Mouse (Mus musculus): ENCODE data around the gene Kansl1. TPM values are rescaled to one million over a fixed set of nuclear protein-coding genes. Genes with fewer than 3 reads are reported as not detected.

Kansl1 gene
- total RNA-seq, 1 experiment: 37.7 TPM

- H3K4me1 ChIP-seq (ENCODE audit: control insufficient read depth in 2 of 2, insufficient read depth in 2 of 2, low read length in 2 of 2, poor library complexity in 1 of 2): no peaks in the 10 kb centered on the region
- TF ChIP-seq HCFC1 (IDR thresholded peaks at IDR 0.05; ENCODE audit: borderline replicate concordance, insufficient read depth, low read length): no peak
- no peak for TF ChIP-seq ZNF384 (IDR thresholded peaks at IDR 0.05; ENCODE audit: low read depth, low read length)
- no peak for TF ChIP-seq ZC3H11A (IDR thresholded peaks at IDR 0.05; ENCODE audit: borderline replicate concordance, low read depth, low read length)
- TF ChIP-seq MAFK (IDR thresholded peaks at IDR 0.05; ENCODE audit: insufficient read depth, low read depth, low read length): no peak
- no peak for TF ChIP-seq CHD2 (IDR thresholded peaks at IDR 0.05; ENCODE audit: low read depth, low read length)
- H3K4me3 ChIP-seq (ENCODE audit: insufficient read depth in 1 of 2, low read depth in 1 of 2, low read length in 2 of 2, poor library complexity in 1 of 2, severe bottlenecking in 1 of 2): no peak overlapping the region
- in situ Hi-C loops (cut with MboI; ENCODE audit: low sequenced_read_pairs in 2 of 2, unreplicated experiment in 2 of 2): no loop called here
- no peak overlapping the region for H3K9ac ChIP-seq (ENCODE audit: insufficient read depth, low read depth, low read length, poor library complexity, severe bottlenecking)
- no peaks in the 10 kb centered on the region for H3K9me3 ChIP-seq (ENCODE audit: control insufficient read depth, insufficient read depth, low read depth, low read length)
- DNase-seq (ENCODE audit: low read depth, low spot score): no peak
- H3K27ac ChIP-seq (ENCODE audit: insufficient read depth, low read depth, low read length, poor library complexity, severe bottlenecking): no peak overlapping the region
- H3K36me3 ChIP-seq (ENCODE audit: control insufficient read depth, insufficient read depth, low read length, poor library complexity, severe bottlenecking): no peaks in the 10 kb centered on the region
These were observed 13.3 kb upstream of the Kansl1 start for GRCm38 (mm10) chr11:104481971-104482370.

DNA sequence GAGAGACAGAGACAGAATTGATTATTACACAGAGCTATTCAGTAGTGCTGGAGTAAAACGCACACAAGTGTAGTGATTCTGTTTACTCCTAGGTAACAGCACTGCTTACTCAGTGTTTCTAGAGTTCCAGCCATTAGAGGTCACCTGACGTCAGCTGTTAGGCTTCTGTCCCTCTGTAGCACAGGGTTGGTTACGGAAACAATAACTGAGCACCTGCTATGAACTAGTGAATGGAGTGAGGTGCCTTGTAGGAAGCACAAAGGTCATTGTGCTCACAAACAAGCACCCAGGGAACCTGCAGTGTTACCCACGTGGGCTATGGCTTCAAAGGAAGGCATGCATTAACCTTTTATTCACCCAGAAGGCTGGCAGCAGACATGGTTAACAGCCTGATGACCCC is 10.8 kb upstream of the Kansl1 start:
- DNase-seq (ENCODE audit: low read depth, low spot score): no peak
- Histone ChIP-seq H3K27ac (ENCODE audit: insufficient read depth, low read depth, low read length, poor library complexity, severe bottlenecking) (no peak overlapping the region), H3K9ac (ENCODE audit: insufficient read depth, low read depth, low read length, poor library complexity, severe bottlenecking) (no peak overlapping the region), H3K36me3 (ENCODE audit: control insufficient read depth, insufficient read depth, low read length, poor library complexity, severe bottlenecking) (no peaks in the 10 kb centered on the region), H3K4me1 (ENCODE audit: control insufficient read depth in 2 of 2, insufficient read depth in 2 of 2, low read length in 2 of 2, poor library complexity in 1 of 2) (no peaks in the 10 kb centered on the region), H3K4me3 (ENCODE audit: insufficient read depth in 1 of 2, low read depth in 1 of 2, low read length in 2 of 2, poor library complexity in 1 of 2, severe bottlenecking in 1 of 2) (no peak overlapping the region), H3K9me3 (ENCODE audit: control insufficient read depth, insufficient read depth, low read depth, low read length) (no peaks in the 10 kb centered on the region)
- TF ChIP-seq MAFK (IDR thresholded peaks at IDR 0.05; ENCODE audit: insufficient read depth, low read depth, low read length): no peak
- TF ChIP-seq HCFC1 (IDR thresholded peaks at IDR 0.05; ENCODE audit: borderline replicate concordance, insufficient read depth, low read length): no peak
- TF ChIP-seq CHD2 (IDR thresholded peaks at IDR 0.05; ENCODE audit: low read depth, low read length): no peak
- no peak for TF ChIP-seq ZNF384 (IDR thresholded peaks at IDR 0.05; ENCODE audit: low read depth, low read length)
- no peak for TF ChIP-seq ZC3H11A (IDR thresholded peaks at IDR 0.05; ENCODE audit: borderline replicate concordance, low read depth, low read length)
- in situ Hi-C loops (cut with MboI; ENCODE audit: low sequenced_read_pairs in 2 of 2, unreplicated experiment in 2 of 2): no loop called here

GRCm38 (mm10) chr11:104469371-104469835 is 742 bp upstream of the Kansl1 start:
- DNase-seq (ENCODE audit: low read depth, low spot score): peak; percentile 94
- no peaks in the 10 kb centered on the region for H3K9me3 ChIP-seq (ENCODE audit: control insufficient read depth, insufficient read depth, low read depth, low read length)
- H3K27ac ChIP-seq (ENCODE audit: insufficient read depth, low read depth, low read length, poor library complexity, severe bottlenecking): no peak overlapping the region; the same call in 1 of the 2 replicates
- no peaks in the 10 kb centered on the region for H3K36me3 ChIP-seq (ENCODE audit: control insufficient read depth, insufficient read depth, low read length, poor library complexity, severe bottlenecking)
- in situ Hi-C loops (cut with MboI; ENCODE audit: low sequenced_read_pairs in 2 of 2, unreplicated experiment in 2 of 2): no loop called here
- peak overlapping the region; percentile 92 for H3K9ac ChIP-seq (ENCODE audit: insufficient read depth, low read depth, low read length, poor library complexity, severe bottlenecking)
- peak overlapping the region; percentile 66 to 100 for H3K4me3 ChIP-seq (ENCODE audit: insufficient read depth in 1 of 2, low read depth in 1 of 2, low read length in 2 of 2, poor library complexity in 1 of 2, severe bottlenecking in 1 of 2)
- H3K4me1 ChIP-seq (ENCODE audit: control insufficient read depth in 2 of 2, insufficient read depth in 2 of 2, low read length in 2 of 2, poor library complexity in 1 of 2): 0 out of 4 replicates have a peak, but pooled peaks cover 0 to 4% of the 10 kb centered on the region in 2 experiments
- no peak for TF ChIP-seq MAFK (IDR thresholded peaks at IDR 0.05; ENCODE audit: insufficient read depth, low read depth, low read length)
- TF ChIP-seq CHD2 (IDR thresholded peaks at IDR 0.05; ENCODE audit: low read depth, low read length): peak; percentile 70; the same call in 1 of the 2 replicates

- no peak for TF ChIP-seq ZC3H11A (IDR thresholded peaks at IDR 0.05; ENCODE audit: borderline replicate concordance, low read depth, low read length)
- TF ChIP-seq CHD2 (IDR thresholded peaks at IDR 0.05; ENCODE audit: low read depth, low read length): no peak
- no peak for TF ChIP-seq ZNF384 (IDR thresholded peaks at IDR 0.05; ENCODE audit: low read depth, low read length)
- TF ChIP-seq HCFC1 (IDR thresholded peaks at IDR 0.05; ENCODE audit: borderline replicate concordance, insufficient read depth, low read length): no peak
- TF ChIP-seq MAFK (IDR thresholded peaks at IDR 0.05; ENCODE audit: insufficient read depth, low read depth, low read length): no peak
- Histone ChIP-seq H3K4me1 (ENCODE audit: control insufficient read depth in 2 of 2, insufficient read depth in 2 of 2, low read length in 2 of 2, poor library complexity in 1 of 2) (0 out of 4 replicates have a peak, but pooled peaks cover 0 to 4% of the 10 kb centered on the region in 2 experiments), H3K36me3 (ENCODE audit: control insufficient read depth, insufficient read depth, low read length, poor library complexity, severe bottlenecking) (no peaks in the 10 kb centered on the region), H3K9ac (ENCODE audit: insufficient read depth, low read depth, low read length, poor library complexity, severe bottlenecking) (peak overlapping the region; percentile 3; the same call in 1 of the 2 replicates), H3K9me3 (ENCODE audit: control insufficient read depth, insufficient read depth, low read depth, low read length) (no peaks in the 10 kb centered on the region), H3K4me3 (ENCODE audit: insufficient read depth in 1 of 2, low read depth in 1 of 2, low read length in 2 of 2, poor library complexity in 1 of 2, severe bottlenecking in 1 of 2) (0 out of 4 replicates have a peak overlapping the region, but pooled peaks of 1 of the 2 experiments have one; percentile 66), H3K27ac (ENCODE audit: insufficient read depth, low read depth, low read length, poor library complexity, severe bottlenecking) (no peak overlapping the region)
- in situ Hi-C loops (cut with MboI; ENCODE audit: low sequenced_read_pairs in 2 of 2, unreplicated experiment in 2 of 2): no loop called here
- no peak for DNase-seq (ENCODE audit: low read depth, low spot score)
These were observed 963 bp downstream of the Kansl1 start for GRCm38 (mm10) chr11:104467698-104468097.

GRCm38 (mm10) chr11:104461551-104461950 is 7.1 kb downstream of the Kansl1 start:
- peak; percentile 73 for DNase-seq (ENCODE audit: low read depth, low spot score)
- H3K27ac ChIP-seq (ENCODE audit: insufficient read depth, low read depth, low read length, poor library complexity, severe bottlenecking): no peak overlapping the region
- H3K4me1 ChIP-seq (ENCODE audit: control insufficient read depth in 2 of 2, insufficient read depth in 2 of 2, low read length in 2 of 2, poor library complexity in 1 of 2): no peaks in the 10 kb centered on the region
- no peaks in the 10 kb centered on the region for H3K9me3 ChIP-seq (ENCODE audit: control insufficient read depth, insufficient read depth, low read depth, low read length)
- no peak overlapping the region for H3K4me3 ChIP-seq (ENCODE audit: insufficient read depth in 1 of 2, low read depth in 1 of 2, low read length in 2 of 2, poor library complexity in 1 of 2, severe bottlenecking in 1 of 2)
- TF ChIP-seq CHD2 (IDR thresholded peaks at IDR 0.05; ENCODE audit: low read depth, low read length) (no peak), HCFC1 (IDR thresholded peaks at IDR 0.05; ENCODE audit: borderline replicate concordance, insufficient read depth, low read length) (no peak), MAFK (IDR thresholded peaks at IDR 0.05; ENCODE audit: insufficient read depth, low read depth, low read length) (no peak), ZNF384 (IDR thresholded peaks at IDR 0.05; ENCODE audit: low read depth, low read length) (no peak), ZC3H11A (IDR thresholded peaks at IDR 0.05; ENCODE audit: borderline replicate concordance, low read depth, low read length) (no peak)
- H3K36me3 ChIP-seq (ENCODE audit: control insufficient read depth, insufficient read depth, low read length, poor library complexity, severe bottlenecking): no peaks in the 10 kb centered on the region
- in situ Hi-C loops (cut with MboI; ENCODE audit: low sequenced_read_pairs in 2 of 2, unreplicated experiment in 2 of 2): no loop called here
- H3K9ac ChIP-seq (ENCODE audit: insufficient read depth, low read depth, low read length, poor library complexity, severe bottlenecking): no peak overlapping the region
